Mouse (Mus musculus) limb, embryonic 15.5 days (tissue): ENCODE results near the gene Pde11a. TPM values are rescaled to one million over a fixed set of nuclear protein-coding genes. Genes with fewer than 3 reads are reported as not detected.
A peak's percentile ranks its signal among the peaks of the same experiment; 100 is the strongest.

Experiments
- ATAC-seq: fragments of 200-750 bp; cut with Nextera tagmentation; 2 replicates; pipeline ENCODE4 v1.8.0; 2017; ENCODE audit warnings: low read depth, moderate TSS enrichment; ENCODE audit not compliant: insufficient number of reproducible peaks, low FRiP score, low TSS enrichment
- H3K27ac ChIP-seq: fragments of 300-500 bp; sonication (generic); 2 replicates; pipeline ENCODE4 v1.5.1; 2015; ENCODE audit warnings: moderate library complexity, mild to moderate bottlenecking, inconsistent platforms
- H3K27me3 ChIP-seq: fragments of 300-500 bp; sonication (generic); 2 replicates; pipeline ENCODE4 v1.6.1; 2015; ENCODE audit warnings: inconsistent platforms
- H3K36me3 ChIP-seq: fragments of 300-500 bp; sonication (generic); 2 replicates; pipeline ENCODE4 v1.6.1; 2015; ENCODE audit warnings: inconsistent platforms
- H3K4me1 ChIP-seq: fragments of 300-500 bp; sonication (generic); 2 replicates; pipeline ENCODE4 v1.6.1; 2015; ENCODE audit warnings: inconsistent platforms
- H3K4me2 ChIP-seq: fragments of 300-500 bp; sonication (generic); 2 replicates; pipeline ENCODE4 v1.6.1; 2015; ENCODE audit warnings: mild to moderate bottlenecking, inconsistent platforms
- H3K4me3 ChIP-seq: fragments of 300-500 bp; sonication (generic); 2 replicates; pipeline ENCODE4 v1.5.1; 2015; ENCODE audit warnings: mild to moderate bottlenecking, inconsistent platforms
- H3K9ac ChIP-seq: fragments of 300-500 bp; sonication (generic); 2 replicates; pipeline ENCODE4 v1.6.1; 2015; ENCODE audit warnings: inconsistent platforms
- H3K9me3 ChIP-seq: fragments of 300-500 bp; sonication (generic); 2 replicates; pipeline ENCODE4 v1.6.1; 2016; ENCODE audit warnings: inconsistent platforms
- WGBS: fragments of 180-500 bp; shearing (Covaris S2); methylation state at CpG from one replicate; pipeline ENCODE4 v1.1.7; 2015; 5-methylcytosine and 5-hydroxymethylcytosine counted together
- polyA plus RNA-seq: library from polyadenylated mRNA; unstranded; fragments of >200 nt; fragmentation: Nextera tagmentation; extraction: Ambion mirVana; gene quantifications from 2 replicates; pipeline ENCODE4 v1.2.1, GENCODE M21; 2015

Gene Pde11a
- polyA plus RNA-seq, 1 experiment from 2014 or later = 0.50 TPM

GRCm38 (mm10) chr2:76287671-76288070 lies 50.9 kb downstream of the Pde11a start:
- H3K36me3 ChIP-seq = no peaks in the 10 kb centered on the region
- H3K27me3 ChIP-seq = no peaks in the 10 kb centered on the region
- H3K4me3 ChIP-seq = no peak overlapping the region
- H3K9me3 ChIP-seq = no peaks in the 10 kb centered on the region
- no peak overlapping the region for H3K27ac ChIP-seq
- no peak overlapping the region for H3K4me2 ChIP-seq
- 0 out of 2 replicates have a peak, but pooled peaks have one; percentile 35 for ATAC-seq
- H3K9ac ChIP-seq = no peak overlapping the region
- WGBS = 86% methylated on average over 3 of the region's 3 CpGs
- no peaks in the 10 kb centered on the region for H3K4me1 ChIP-seq

GRCm38 (mm10) chr2:76286288-76286740 lies 52.3 kb downstream of the Pde11a start:
- 51% methylated on average over 4 of the region's 4 CpGs for WGBS
- H3K9ac ChIP-seq = no peak overlapping the region
- ATAC-seq = peak; percentile 61; the same call in 1 of the 2 replicates

GRCm38 (mm10) chr2:76285150-76285549 lies 53.4 kb downstream of the Pde11a start:
- Histone ChIP-seq H3K4me1 (no peaks in the 10 kb centered on the region), H3K4me3 (no peak overlapping the region), H3K27ac (no peak overlapping the region), H3K36me3 (no peaks in the 10 kb centered on the region), H3K27me3 (no peaks in the 10 kb centered on the region), H3K9me3 (no peaks in the 10 kb centered on the region), H3K4me2 (no peak overlapping the region), H3K9ac (no peak overlapping the region)
- no peak for ATAC-seq
- 70% methylated on average over 3 of the region's 3 CpGs for WGBS

More at GRCm38 (mm10) chr2:76286288-76286740, 52.3 kb downstream of the Pde11a start:
- no peak overlapping the region for H3K4me2 ChIP-seq
- no peaks in the 10 kb centered on the region for H3K9me3 ChIP-seq
- no peak overlapping the region for H3K27ac ChIP-seq
- no peaks in the 10 kb centered on the region for H3K36me3 ChIP-seq
- no peaks in the 10 kb centered on the region for H3K27me3 ChIP-seq
- H3K4me3 ChIP-seq = no peak overlapping the region
- no peaks in the 10 kb centered on the region for H3K4me1 ChIP-seq

- Histone ChIP-seq H3K36me3 (no peaks in the 10 kb centered on the region), H3K4me1 (no peaks in the 10 kb centered on the region), H3K27me3 (no peaks in the 10 kb centered on the region), H3K4me3 (no peak overlapping the region), H3K4me2 (no peak overlapping the region), H3K9me3 (no peaks in the 10 kb centered on the region), H3K9ac (no peak overlapping the region), H3K27ac (no peak overlapping the region)
- 82% methylated on average over 6 of the region's 6 CpGs for WGBS
- ATAC-seq = no peak
Measured at GRCm38 (mm10) chr2:76283378-76284132, 55.0 kb downstream of the Pde11a start.

GRCm38 (mm10) chr2:76269494-76269893 lies 69.1 kb downstream of the Pde11a start:
- Histone ChIP-seq H3K27ac (no peak overlapping the region), H3K9ac (no peak overlapping the region), H3K4me2 (no peak overlapping the region), H3K4me1 (peaks cover 9% of the 10 kb centered on the region; the same call in 1 of the 2 replicates), H3K4me3 (no peak overlapping the region), H3K36me3 (no peaks in the 10 kb centered on the region), H3K9me3 (no peaks in the 10 kb centered on the region), H3K27me3 (no peaks in the 10 kb centered on the region)
- no peak for ATAC-seq
- 77% methylated on average over 1 of the region's 1 CpGs for WGBS

GRCm38 (mm10) chr2:76267335-76267734 lies 71.2 kb downstream of the Pde11a start:
- no peaks in the 10 kb centered on the region for H3K36me3 ChIP-seq
- H3K4me3 ChIP-seq = no peak overlapping the region
- no peak overlapping the region for H3K27ac ChIP-seq
- no peak overlapping the region for H3K9ac ChIP-seq
- H3K4me1 ChIP-seq = peaks cover 9% of the 10 kb centered on the region; the same call in 1 of the 2 replicates
- H3K27me3 ChIP-seq = no peaks in the 10 kb centered on the region
- H3K4me2 ChIP-seq = no peak overlapping the region
- H3K9me3 ChIP-seq = no peaks in the 10 kb centered on the region
- WGBS = 74% methylated on average over 6 of the region's 6 CpGs
- no peak for ATAC-seq

GRCm38 (mm10) chr2:76266622-76267021 lies 72.0 kb downstream of the Pde11a start:
- no peak for ATAC-seq
- Histone ChIP-seq H3K9ac (no peak overlapping the region), H3K27me3 (no peaks in the 10 kb centered on the region), H3K36me3 (no peaks in the 10 kb centered on the region), H3K4me1 (peaks cover 9% of the 10 kb centered on the region; the same call in 1 of the 2 replicates), H3K4me3 (no peak overlapping the region), H3K4me2 (no peak overlapping the region), H3K9me3 (no peaks in the 10 kb centered on the region), H3K27ac (no peak overlapping the region)
- WGBS = 73% methylated on average over 10 of the region's 10 CpGs

GRCm38 (mm10) chr2:76264258-76264657 lies 74.3 kb downstream of the Pde11a start:
- Histone ChIP-seq H3K4me3 (no peak overlapping the region), H3K36me3 (no peaks in the 10 kb centered on the region), H3K27ac (no peak overlapping the region), H3K27me3 (no peaks in the 10 kb centered on the region), H3K4me1 (peaks cover 9% of the 10 kb centered on the region; the same call in 1 of the 2 replicates), H3K4me2 (no peak overlapping the region), H3K9ac (no peak overlapping the region), H3K9me3 (no peaks in the 10 kb centered on the region)
- no peak for ATAC-seq
- WGBS = 65% methylated on average over 10 of the region's 10 CpGs

GRCm38 (mm10) chr2:76262661-76263060 lies 75.9 kb downstream of the Pde11a start:
- Histone ChIP-seq H3K9ac (no peak overlapping the region), H3K36me3 (no peaks in the 10 kb centered on the region), H3K27me3 (no peaks in the 10 kb centered on the region), H3K9me3 (no peaks in the 10 kb centered on the region), H3K4me2 (no peak overlapping the region), H3K4me3 (no peak overlapping the region), H3K27ac (no peak overlapping the region), H3K4me1 (0 out of 2 replicates have a peak, but pooled peaks cover 6% of the 10 kb centered on the region)
- 65% methylated on average over 10 of the region's 10 CpGs for WGBS
- no peak for ATAC-seq

GRCm38 (mm10) chr2:76254833-76255232 lies 83.7 kb downstream of the Pde11a start:
- Histone ChIP-seq H3K4me1 (no peaks in the 10 kb centered on the region), H3K27ac (no peak overlapping the region), H3K27me3 (no peaks in the 10 kb centered on the region), H3K9ac (no peak overlapping the region), H3K36me3 (no peaks in the 10 kb centered on the region), H3K4me3 (no peak overlapping the region), H3K9me3 (no peaks in the 10 kb centered on the region), H3K4me2 (no peak overlapping the region)
- no peak for ATAC-seq
- 46% methylated on average over 6 of the region's 6 CpGs for WGBS

GRCm38 (mm10) chr2:76251379-76251778 lies 87.2 kb downstream of the Pde11a start:
- H3K4me1 ChIP-seq = no peaks in the 10 kb centered on the region
- no peaks in the 10 kb centered on the region for H3K9me3 ChIP-seq
- H3K4me3 ChIP-seq = no peak overlapping the region
- H3K27me3 ChIP-seq = no peaks in the 10 kb centered on the region
- no peak overlapping the region for H3K27ac ChIP-seq
- no peaks in the 10 kb centered on the region for H3K36me3 ChIP-seq
- WGBS = 75% methylated on average over 10 of the region's 10 CpGs
- H3K9ac ChIP-seq = no peak overlapping the region
- no peak for ATAC-seq
- H3K4me2 ChIP-seq = no peak overlapping the region

GRCm38 (mm10) chr2:76248242-76248641 lies 90.3 kb downstream of the Pde11a start:
- Histone ChIP-seq H3K4me3 (no peak overlapping the region), H3K9me3 (no peaks in the 10 kb centered on the region), H3K9ac (no peak overlapping the region), H3K27ac (no peak overlapping the region), H3K4me1 (no peaks in the 10 kb centered on the region), H3K36me3 (no peaks in the 10 kb centered on the region), H3K4me2 (no peak overlapping the region), H3K27me3 (no peaks in the 10 kb centered on the region)
- no peak for ATAC-seq
- WGBS = 51% methylated on average over 10 of the region's 10 CpGs
